8 mouse cellular contexts compared by ENCODE assay signal in the genomic region with DNA sequence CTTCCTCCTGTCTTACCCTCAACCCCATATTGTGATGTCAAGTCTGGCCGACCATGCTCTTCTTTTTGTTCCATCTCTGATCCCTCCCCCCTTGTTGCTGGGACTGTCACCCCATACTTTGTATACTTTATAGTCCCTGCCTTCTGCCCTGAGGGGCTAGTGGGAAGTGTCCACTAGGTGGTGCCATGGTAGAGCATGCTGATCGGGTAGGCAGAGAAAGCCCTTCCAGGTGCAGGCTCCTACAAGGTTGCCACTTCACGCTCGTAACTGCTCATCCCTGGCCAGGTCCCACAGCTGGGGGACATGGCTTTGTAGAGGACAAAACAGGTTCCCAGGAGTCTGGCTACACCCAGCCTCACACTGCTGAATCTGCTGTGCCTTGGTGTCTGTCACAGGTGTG. TPM values are rescaled to one million over a fixed set of nuclear protein-coding genes. Genes with fewer than 3 reads are reported as not detected.
DNase-seq lines count a peak whose midpoint lies in the region; ATAC-seq and TF ChIP-seq lines count a peak whose summit lies in the region.

No protein-coding gene starts in this region.

- WGBS in intestine, embryonic 14.5 days, result 71% methylated on average over 4 of the region's 4 CpGs
- 57% methylated on average over 4 of the region's 4 CpGs for WGBS in intestine, embryonic 15.5 days
- 35% methylated on average over 4 of the region's 4 CpGs for WGBS in bone marrow, adult 2 months
- WGBS in lung, embryonic 15.5 days, result 59% methylated on average over 4 of the region's 4 CpGs

- no peak overlapping the region for H3K4me2 ChIP-seq in intestine, embryonic 14.5 days (ENCODE audit: low read length)
- no peak overlapping the region for H3K4me2 ChIP-seq in intestine, embryonic 15.5 days (replicated peaks)
- no peak overlapping the region for H3K4me2 ChIP-seq in lung, embryonic 15.5 days

- no peak overlapping the region for H3K9ac ChIP-seq in intestine, embryonic 14.5 days (ENCODE audit: low read length)
- no peak overlapping the region for H3K9ac ChIP-seq in intestine, embryonic 15.5 days
- no peak overlapping the region for H3K9ac ChIP-seq in ES-Bruce4 (ENCODE audit: low read depth, poor library complexity, severe bottlenecking)
- no peak overlapping the region for H3K9ac ChIP-seq in lung, embryonic 15.5 days

- DNase-seq in intestine, embryonic 14.5 days (ENCODE audit: low spot score), result peak; percentile 61
- no peak for DNase-seq in gastrocnemius, postnatal 36 days
- DNase-seq in gastrocnemius, postnatal 14 days, result no peak
- DNase-seq in cerebellum, postnatal 36 days, result no peak

- no peaks in the 10 kb centered on the region for H3K27me3 ChIP-seq in intestine, embryonic 14.5 days (replicated peaks; ENCODE audit: control insufficient read depth, insufficient read depth, low read length)
- no peaks in the 10 kb centered on the region for H3K27me3 ChIP-seq in intestine, embryonic 15.5 days (replicated peaks)
- H3K27me3 ChIP-seq in ES-Bruce4 (ENCODE audit: control insufficient read depth, insufficient read depth, low read length, poor library complexity, severe bottlenecking), result no peaks in the 10 kb centered on the region
- H3K27me3 ChIP-seq in lung, embryonic 15.5 days, result no peaks in the 10 kb centered on the region

- H3K27ac ChIP-seq in intestine, embryonic 14.5 days (ENCODE audit: low read depth), result no peak overlapping the region
- no peak overlapping the region for H3K27ac ChIP-seq in intestine, embryonic 15.5 days
- no peak overlapping the region for H3K27ac ChIP-seq in ES-Bruce4 (ENCODE audit: insufficient read depth, low read length)
- no peak overlapping the region for H3K27ac ChIP-seq in bone marrow, adult 2 months (ENCODE audit: control insufficient read depth, insufficient read depth, low read depth, low read length, poor library complexity)
- H3K27ac ChIP-seq in lung, embryonic 15.5 days, result no peak overlapping the region

- H3K4me1 ChIP-seq in intestine, embryonic 14.5 days (replicated peaks; ENCODE audit: control insufficient read depth, insufficient read depth, low read length), result peaks cover 15% of the 10 kb centered on the region
- peaks cover 9% of the 10 kb centered on the region; the same call in 1 of the 2 replicates for H3K4me1 ChIP-seq in intestine, embryonic 15.5 days (replicated peaks)
- no peaks in the 10 kb centered on the region for H3K4me1 ChIP-seq in ES-Bruce4 (ENCODE audit: control insufficient read depth, insufficient read depth, low read length)
- H3K4me1 ChIP-seq in bone marrow, adult 2 months (ENCODE audit: control insufficient read depth, insufficient read depth, low read length), result no peaks in the 10 kb centered on the region
- peaks cover 11% of the 10 kb centered on the region for H3K4me1 ChIP-seq in lung, embryonic 15.5 days

- no peak for TF ChIP-seq POLR2A in ES-Bruce4 (IDR thresholded peaks at IDR 0.05; ENCODE audit: insufficient read depth, low read length)
- no peak for TF ChIP-seq POLR2A in bone marrow, adult 2 months (IDR thresholded peaks at IDR 0.05; ENCODE audit: borderline replicate concordance, control insufficient read depth, low read depth, low read length)

- H3K4me3 ChIP-seq in intestine, embryonic 14.5 days (ENCODE audit: low read depth, low read length), result no peak overlapping the region
- no peak overlapping the region for H3K4me3 ChIP-seq in intestine, embryonic 15.5 days (replicated peaks)
- H3K4me3 ChIP-seq in ES-Bruce4 (ENCODE audit: low read depth, low read length), result no peak overlapping the region
- H3K4me3 ChIP-seq in bone marrow, adult 2 months (replicated peaks; ENCODE audit: control insufficient read depth, low read depth, low read length), result no peak overlapping the region
- no peak overlapping the region for H3K4me3 ChIP-seq in lung, embryonic 15.5 days

- intact Hi-C loops in gastrocnemius, postnatal 36 days (cut with DNase I), result loop anchor here (5.0 kb wide), 1 partner anchor 143 kb away; no protein-coding TSS in a partner anchor
- intact Hi-C loops in gastrocnemius, postnatal 14 days (cut with DNase I; ENCODE audit: low total_unique reads), result no loop called here

- no peaks in the 10 kb centered on the region for H3K9me3 ChIP-seq in intestine, embryonic 14.5 days (ENCODE audit: control insufficient read depth, low read length)
- H3K9me3 ChIP-seq in intestine, embryonic 15.5 days, result no peaks in the 10 kb centered on the region
- no peaks in the 10 kb centered on the region for H3K9me3 ChIP-seq in ES-Bruce4 (replicated peaks; ENCODE audit: control insufficient read depth, insufficient read depth, low read length, poor library complexity, severe bottlenecking)
- H3K9me3 ChIP-seq in lung, embryonic 15.5 days, result no peaks in the 10 kb centered on the region

- TF ChIP-seq CTCF in ES-Bruce4 (IDR thresholded peaks at IDR 0.05; ENCODE audit: low read depth, low read length), result peak; percentile 48
- TF ChIP-seq CTCF in bone marrow, adult 2 months (IDR thresholded peaks at IDR 0.05; ENCODE audit: control insufficient read depth, insufficient read depth, low read length), result peak; percentile 67

- H3K36me3 ChIP-seq in intestine, embryonic 14.5 days (ENCODE audit: control insufficient read depth, insufficient read depth, low read length), result no peaks in the 10 kb centered on the region
- H3K36me3 ChIP-seq in intestine, embryonic 15.5 days, result no peaks in the 10 kb centered on the region
- no peaks in the 10 kb centered on the region for H3K36me3 ChIP-seq in ES-Bruce4 (ENCODE audit: control insufficient read depth, insufficient read depth, low read length, poor library complexity, severe bottlenecking)
- H3K36me3 ChIP-seq in lung, embryonic 15.5 days, result no peaks in the 10 kb centered on the region

- ATAC-seq in intestine, embryonic 14.5 days (replicated peaks; ENCODE audit: low FRiP score, low TSS enrichment, low read depth), result peak; percentile 47; the same call in 1 of the 2 replicates
- ATAC-seq in intestine, embryonic 15.5 days, result no peak
- ATAC-seq in lung, embryonic 15.5 days (ENCODE audit: borderline replicate concordance, extremely low read depth, low FRiP score, low TSS enrichment), result 0 out of 2 replicates have a peak, but pooled peaks have one; percentile 12

- TF ChIP-seq EP300 in ES-Bruce4 (IDR thresholded peaks at IDR 0.05; ENCODE audit: insufficient read depth, low read depth, low read length), result no peak

RNA-seq across cellular contexts. Expression of gene Col5a1, which starts 29.5 kb away (rescaled TPM):
- 118 and 124 TPM in 2 replicates for polyA plus RNA-seq in intestine, embryonic 14.5 days (2014; fragmentation: Nextera tagmentation; extraction: Ambion mirVana)
- polyA plus RNA-seq in intestine, embryonic 15.5 days (2015; fragmentation: Nextera tagmentation; extraction: Ambion mirVana), result 96.3 and 97.9 TPM in 2 replicates
- polyA plus RNA-seq in ES-Bruce4 (2011; ENCODE audit: insufficient read depth, insufficient read length, low read depth, missing spikeins), result 19.3 and 21.7 TPM in 2 replicates
- polyA plus RNA-seq in bone marrow, adult 2 months (2011; ENCODE audit: insufficient read depth, insufficient read length, low replicate concordance, missing spikeins), result 7.3 and 8.6 TPM in 2 replicates
- 76.4 and 78.9 TPM in 2 replicates for polyA plus RNA-seq in lung, embryonic 15.5 days (2015; fragmentation: Nextera tagmentation; extraction: Ambion mirVana)
- 10 to 100 TPM; 35.4 to 46.1 TPM for total RNA-seq in gastrocnemius, postnatal 36 days (2021)
- 100 to 1,000 TPM; 124 to 170 TPM for total RNA-seq in gastrocnemius, postnatal 14 days (2021)
